Mouse (Mus musculus) embryonic facial prominence, embryonic 11.5 days (tissue): Measurements from ENCODE around the gene Sfta2. TPM values are rescaled to one million over a fixed set of nuclear protein-coding genes. Genes with fewer than 3 reads are reported as not detected.

Experiments used
- ATAC-seq: fragments of 200-750 bp; cut with Nextera tagmentation; replicated peaks from 2 replicates; pipeline ENCODE4 v1.8.0; 2017; ENCODE audit warnings: low read depth; ENCODE audit not compliant: insufficient number of reproducible peaks, low FRiP score, low TSS enrichment
- DNase-seq: peaks from one replicate; pipeline ENCODE4 v3.0.0-alpha.2; 2015; ENCODE audit warnings: low spot score
- H3K27ac ChIP-seq: fragments of 300-500 bp; sonication (generic); replicated peaks from 2 replicates; pipeline ENCODE4 v1.5.1; 2014; ENCODE audit warnings: mild to moderate bottlenecking, low read depth, low read length, control low read depth
- H3K27me3 ChIP-seq: fragments of 300-500 bp; sonication (generic); 2 replicates; pipeline ENCODE4 v1.6.1; 2014; ENCODE audit warnings: mild to moderate bottlenecking, low read length, moderate library complexity, mixed read lengths; ENCODE audit not compliant: control insufficient read depth, insufficient read depth
- H3K36me3 ChIP-seq: fragments of 300-500 bp; sonication (generic); replicated peaks from 2 replicates; pipeline ENCODE4 v1.6.1; 2014; ENCODE audit warnings: low read depth, mild to moderate bottlenecking, low read length, moderate library complexity, mixed read lengths; ENCODE audit not compliant: control insufficient read depth, insufficient read depth
- H3K4me1 ChIP-seq: fragments of 300-500 bp; sonication (generic); 2 replicates; pipeline ENCODE4 v1.6.1; 2014; ENCODE audit warnings: low read length, mixed read lengths; ENCODE audit not compliant: control insufficient read depth, insufficient read depth
- H3K4me2 ChIP-seq: fragments of 300-500 bp; sonication (generic); 2 replicates; pipeline ENCODE4 v1.6.1; 2014; ENCODE audit warnings: low read depth, mild to moderate bottlenecking, control low read depth, low read length, moderate library complexity
- H3K4me3 ChIP-seq: fragments of 300-500 bp; sonication (generic); 2 replicates; pipeline ENCODE4 v1.5.1; 2014; ENCODE audit warnings: low read depth, low read length, control low read depth
- H3K9ac ChIP-seq: fragments of 300-500 bp; sonication (generic); replicated peaks from 2 replicates; pipeline ENCODE4 v1.6.1; 2014; ENCODE audit warnings: mild to moderate bottlenecking, control low read depth, low read length
- H3K9me3 ChIP-seq: fragments of 300-500 bp; sonication (generic); replicated peaks from 2 replicates; pipeline ENCODE4 v1.6.1; 2016; ENCODE audit warnings: mild to moderate bottlenecking, low read length, inconsistent platforms, mixed read lengths; ENCODE audit not compliant: control insufficient read depth
- WGBS: fragments of 180-500 bp; shearing (Covaris S2); extraction: QIAGEN DNeasy Blood & Tissue Kit; methylation state at CpG from one replicate; pipeline ENCODE4 v1.1.7; 2014; 5-methylcytosine and 5-hydroxymethylcytosine counted together
- polyA plus RNA-seq: library from polyadenylated mRNA; unstranded; fragments of >200 nt; fragmentation: Nextera tagmentation; extraction: Ambion mirVana; gene quantifications from 2 replicates; pipeline ENCODE4 v1.2.1, GENCODE M21; 2014

Gene Sfta2
- polyA plus RNA-seq, 1 experiment from 2014 or later: not detected

DNA sequence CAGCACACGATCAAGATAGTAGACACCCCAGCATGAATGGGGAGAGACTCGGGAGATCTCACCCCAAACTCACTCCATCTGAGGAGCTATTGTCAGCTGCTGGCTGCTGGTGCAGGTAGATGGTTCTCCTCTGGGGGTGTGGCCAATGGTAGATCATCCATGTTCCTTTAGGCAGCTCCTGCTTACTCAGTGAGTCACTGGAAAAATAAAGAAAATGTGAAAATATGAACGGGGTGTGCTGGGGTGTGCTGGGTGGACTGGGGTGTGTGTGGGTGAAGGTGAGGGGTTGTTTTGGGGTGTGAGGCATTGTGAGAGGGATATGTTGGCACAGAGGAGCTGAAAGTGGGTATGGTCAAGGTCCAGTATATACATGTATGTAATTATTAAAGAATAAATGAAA, 4.0 kb upstream of the Sfta2 start:
- no peak overlapping the region for H3K9ac ChIP-seq
- H3K36me3 ChIP-seq: no peaks in the 10 kb centered on the region
- H3K27me3 ChIP-seq: no peaks in the 10 kb centered on the region
- H3K9me3 ChIP-seq: no peaks in the 10 kb centered on the region
- DNase-seq (no peak), ATAC-seq (no peak)
- H3K4me1 ChIP-seq: no peaks in the 10 kb centered on the region
- H3K4me2 ChIP-seq: no peak overlapping the region
- no peak overlapping the region for H3K4me3 ChIP-seq
- no peak overlapping the region for H3K27ac ChIP-seq
- 90% methylated on average over 3 of the region's 3 CpGs for WGBS

DNA sequence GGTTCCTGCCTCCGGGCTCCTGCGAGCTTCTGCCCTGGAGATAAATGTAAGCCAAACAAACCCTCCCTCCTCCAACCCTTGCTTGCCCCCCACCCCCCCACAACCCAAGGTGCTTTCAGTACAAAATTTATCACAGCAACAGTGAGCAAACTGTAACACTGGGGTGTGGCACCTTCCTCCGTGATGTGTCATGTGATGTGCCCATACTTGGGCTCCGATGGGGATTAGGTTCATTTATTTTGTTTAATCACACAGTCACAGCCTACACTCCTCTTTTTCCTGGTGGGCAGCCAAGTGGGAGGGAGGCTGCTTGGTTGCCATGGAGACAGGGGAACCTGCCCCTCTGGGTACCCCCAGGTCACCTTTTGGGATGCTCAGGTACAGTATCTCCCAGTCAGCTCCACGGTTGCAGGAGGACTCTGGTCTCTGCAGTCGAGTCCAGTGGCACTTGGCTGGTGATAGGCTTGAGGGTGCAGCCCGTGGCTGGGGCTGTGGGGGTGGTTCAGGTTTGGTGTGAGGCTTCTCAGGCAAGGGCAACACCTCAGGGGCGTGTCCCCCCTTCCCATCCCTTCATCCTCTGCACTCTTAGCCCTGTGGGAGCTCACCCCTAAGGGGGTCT, 496 bp downstream of the Sfta2 start:
- no peaks in the 10 kb centered on the region for H3K4me1 ChIP-seq
- no peak overlapping the region for H3K27ac ChIP-seq
- no peaks in the 10 kb centered on the region for H3K9me3 ChIP-seq
- DNase-seq (no peak), ATAC-seq (no peak)
- no peaks in the 10 kb centered on the region for H3K36me3 ChIP-seq
- no peak overlapping the region for H3K4me2 ChIP-seq
- no peak overlapping the region for H3K4me3 ChIP-seq
- WGBS: 53% methylated on average over 8 of the region's 8 CpGs
- no peaks in the 10 kb centered on the region for H3K27me3 ChIP-seq
- H3K9ac ChIP-seq: no peak overlapping the region

DNA sequence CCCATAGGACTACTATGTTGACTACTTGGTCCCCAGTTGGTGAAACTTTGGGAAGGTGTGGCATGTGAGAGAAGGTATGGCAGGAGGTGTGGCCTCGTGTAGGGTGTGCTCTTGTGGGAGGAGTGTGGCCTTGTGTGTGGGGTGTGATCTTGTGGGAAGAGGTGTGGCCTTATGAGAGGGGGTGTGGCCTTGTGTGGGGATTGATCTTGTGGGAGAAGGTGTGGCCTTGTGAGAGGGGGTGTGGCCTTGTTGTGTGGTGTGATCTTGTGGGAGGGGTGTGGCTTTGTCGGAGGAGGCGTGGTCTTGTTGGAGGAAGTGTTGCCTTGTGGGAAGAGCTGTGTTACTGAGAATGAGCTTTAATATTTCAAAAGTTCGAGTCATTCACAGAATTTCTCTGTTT, 15.8 kb downstream of the Sfta2 start:
- Histone ChIP-seq H3K9me3 (no peaks in the 10 kb centered on the region), H3K27me3 (no peaks in the 10 kb centered on the region), H3K4me3 (no peak overlapping the region), H3K9ac (no peak overlapping the region), H3K27ac (no peak overlapping the region), H3K4me1 (no peaks in the 10 kb centered on the region), H3K36me3 (no peaks in the 10 kb centered on the region), H3K4me2 (no peak overlapping the region)
- ATAC-seq (no peak), DNase-seq (no peak)
- WGBS: 69% methylated on average over 4 of the region's 4 CpGs

DNA sequence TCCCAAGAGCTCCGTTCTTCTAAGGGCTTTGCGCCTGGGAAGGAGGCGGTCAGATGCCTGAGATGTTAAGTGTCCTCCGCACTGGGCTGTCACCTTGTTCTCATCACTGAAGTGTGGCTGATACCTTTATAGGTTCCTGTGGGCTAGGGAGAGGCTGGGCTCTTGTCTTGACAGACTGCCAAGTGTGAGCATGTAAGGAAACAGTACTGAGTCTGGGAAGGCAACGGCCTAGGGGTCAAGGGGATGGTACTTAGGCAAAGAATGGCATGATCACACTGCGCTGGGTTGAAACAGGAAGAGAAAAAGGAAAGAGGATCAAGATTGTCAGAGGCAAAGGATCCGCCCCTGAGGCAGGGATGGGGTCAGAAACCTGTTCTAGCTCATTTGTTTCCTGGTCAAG, 25.2 kb downstream of the Sfta2 start, which contains the start of gene Gm9573:
Gene Gm9573 (minus strand): TSS at position 101 of the 400 bp plus-strand sequence.
- Histone ChIP-seq H3K4me3 (no peak within 1 kb of the TSS), H3K36me3 (no peaks in the 10 kb centered on the region), H3K9ac (no peak within 1 kb of the TSS), H3K27ac (no peak within 1 kb of the TSS), H3K4me2 (no peak within 1 kb of the TSS), H3K4me1 (no peaks in the 10 kb centered on the region), H3K9me3 (no peaks in the 10 kb centered on the region), H3K27me3 (no peaks in the 10 kb centered on the region)
- ATAC-seq: no peak
- 82% methylated on average over 7 of the region's 7 CpGs for WGBS
- no peak for DNase-seq

DNA sequence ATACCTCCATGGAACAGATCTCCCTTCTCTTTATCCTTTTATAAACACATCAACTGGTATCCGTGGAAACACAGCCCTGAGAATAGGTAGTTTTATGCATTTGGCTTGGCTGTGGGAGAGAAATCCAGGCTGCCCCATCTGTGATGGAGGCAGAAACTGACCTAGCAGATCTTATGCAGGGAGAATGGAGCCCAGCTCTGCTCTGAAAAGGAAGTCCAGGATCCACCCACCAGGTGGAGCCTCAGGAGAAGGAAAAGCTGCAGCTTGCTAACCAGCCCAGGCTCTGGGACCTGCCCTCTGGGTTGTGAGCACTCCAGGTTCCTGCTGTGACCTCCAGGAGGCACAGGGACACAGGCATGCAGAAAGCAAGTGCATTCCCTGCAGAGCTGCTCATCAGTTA, 32.6 kb downstream of the Sfta2 start:
- no peak overlapping the region for H3K4me2 ChIP-seq
- H3K27ac ChIP-seq: no peak overlapping the region
- peak; percentile 53 for DNase-seq
- 0 out of 2 replicates have a peak, but pooled peaks have one; percentile 25 for ATAC-seq
- peaks cover 3% of the 10 kb centered on the region; the same call in 1 of the 2 replicates for H3K27me3 ChIP-seq
- no peak overlapping the region for H3K9ac ChIP-seq
- H3K9me3 ChIP-seq: no peaks in the 10 kb centered on the region
- WGBS: 15% methylated on average over 1 of the region's 1 CpGs
- no peaks in the 10 kb centered on the region for H3K4me1 ChIP-seq
- H3K36me3 ChIP-seq: no peaks in the 10 kb centered on the region
- H3K4me3 ChIP-seq: no peak overlapping the region

DNA sequence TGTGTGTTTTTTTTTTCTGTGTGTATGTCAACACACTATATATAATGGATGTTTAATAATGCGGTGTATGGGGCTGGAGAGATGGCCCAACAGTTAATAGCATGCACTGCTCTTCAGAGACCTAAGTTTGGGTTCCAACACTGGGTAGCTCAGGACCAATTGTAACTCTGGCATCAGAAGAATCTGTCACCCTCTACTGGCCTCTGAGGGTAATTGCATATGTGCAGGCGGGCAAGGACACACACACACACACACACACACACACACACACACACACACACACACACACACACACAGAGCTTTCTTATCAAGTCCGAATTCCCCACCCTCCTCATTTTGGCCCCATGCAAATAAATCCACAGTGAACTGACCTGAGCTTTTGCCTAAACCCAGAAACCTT, 33.9 kb downstream of the Sfta2 start:
- Histone ChIP-seq H3K27me3 (peaks cover 3% of the 10 kb centered on the region; the same call in 1 of the 2 replicates), H3K4me1 (no peaks in the 10 kb centered on the region), H3K36me3 (no peaks in the 10 kb centered on the region), H3K4me3 (no peak overlapping the region), H3K9me3 (no peaks in the 10 kb centered on the region), H3K27ac (no peak overlapping the region), H3K9ac (no peak overlapping the region), H3K4me2 (no peak overlapping the region)
- DNase-seq: no peak
- no peak for ATAC-seq
- WGBS: 71% methylated on average over 3 of the region's 3 CpGs

DNA sequence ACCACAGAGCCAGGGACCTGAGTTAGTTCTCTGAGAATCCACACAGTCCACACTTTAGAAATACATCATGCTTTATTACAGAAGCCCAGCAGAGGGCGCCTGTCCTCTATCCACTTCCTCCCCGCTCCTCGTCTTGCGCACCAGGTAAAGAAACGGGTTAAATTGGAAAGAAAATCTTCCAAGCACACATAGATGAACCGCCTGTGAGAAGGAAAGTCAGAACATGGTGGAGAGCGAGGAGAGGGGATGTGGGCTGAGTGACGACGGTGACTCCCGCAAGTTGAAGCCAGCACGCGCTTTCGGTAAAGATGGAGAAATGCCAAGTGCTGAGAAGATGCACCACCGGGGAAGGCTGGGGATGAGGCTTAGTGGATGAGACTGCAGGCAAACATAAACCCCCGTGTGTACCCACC, 34.4 kb downstream of the Sfta2 start:
- Histone ChIP-seq H3K4me1 (no peaks in the 10 kb centered on the region), H3K9ac (no peak overlapping the region; the same call in 1 of the 2 replicates), H3K27ac (no peak overlapping the region), H3K4me3 (peak overlapping the region; percentile 21), H3K36me3 (no peaks in the 10 kb centered on the region), H3K27me3 (peaks cover 3% of the 10 kb centered on the region; the same call in 1 of the 2 replicates), H3K9me3 (no peaks in the 10 kb centered on the region), H3K4me2 (peak overlapping the region; percentile 52)
- WGBS: 3% methylated on average over 15 of the region's 15 CpGs
- DNase-seq (peak; percentile 85), ATAC-seq (no peak)

DNA sequence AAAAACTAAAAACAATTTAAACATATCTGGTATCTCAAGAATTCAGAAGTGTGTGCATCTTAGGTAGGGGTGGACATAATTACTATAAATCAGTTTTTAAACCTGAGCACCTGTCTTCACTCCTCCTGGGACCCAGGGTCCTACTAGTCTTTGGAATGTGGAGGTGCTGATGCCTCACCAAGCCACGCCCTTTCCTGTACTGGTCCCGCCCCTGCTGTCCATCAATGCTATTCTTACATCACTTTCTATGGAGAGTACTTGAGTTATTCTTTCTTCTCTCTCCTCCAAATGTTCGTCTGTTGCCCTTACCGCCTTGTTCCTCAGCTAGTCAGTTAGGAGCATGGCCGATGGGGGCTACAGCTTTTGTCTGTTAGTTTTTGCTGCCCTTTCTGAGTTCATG, 35.0 kb downstream of the Sfta2 start:
- 36% methylated on average over 5 of the region's 5 CpGs for WGBS
- DNase-seq (peak; percentile 28), ATAC-seq (no peak)
- no peak overlapping the region for H3K4me3 ChIP-seq
- no peak overlapping the region for H3K27ac ChIP-seq
- no peaks in the 10 kb centered on the region for H3K4me1 ChIP-seq
- no peak overlapping the region for H3K9ac ChIP-seq
- H3K4me2 ChIP-seq: no peak overlapping the region
- no peaks in the 10 kb centered on the region for H3K9me3 ChIP-seq
- no peaks in the 10 kb centered on the region for H3K36me3 ChIP-seq
- peaks cover 3% of the 10 kb centered on the region; the same call in 1 of the 2 replicates for H3K27me3 ChIP-seq
